Mouse (Mus musculus) cerebellum, adult 2 months (tissue): ENCODE results near the gene Tmem60.
A peak's percentile ranks its signal among the peaks of the same experiment; 100 is the strongest.

ENCODE experiments used
- CTCF ChIP-seq: fragments of 200-500 bp; IDR thresholded peaks from 2 replicates; pipeline ENCODE4 v1.5.1; 2011; ENCODE audit warnings: low read depth, mild to moderate bottlenecking, control low read depth, low read length, moderate library complexity, borderline replicate concordance; ENCODE audit not compliant: insufficient read depth
- POLR2A ChIP-seq: fragments of 200-500 bp; IDR thresholded peaks from 2 replicates; pipeline ENCODE4 v1.6.1; 2011; ENCODE audit warnings: low read length, control low read depth, borderline replicate concordance; ENCODE audit not compliant: insufficient read depth

DNA sequence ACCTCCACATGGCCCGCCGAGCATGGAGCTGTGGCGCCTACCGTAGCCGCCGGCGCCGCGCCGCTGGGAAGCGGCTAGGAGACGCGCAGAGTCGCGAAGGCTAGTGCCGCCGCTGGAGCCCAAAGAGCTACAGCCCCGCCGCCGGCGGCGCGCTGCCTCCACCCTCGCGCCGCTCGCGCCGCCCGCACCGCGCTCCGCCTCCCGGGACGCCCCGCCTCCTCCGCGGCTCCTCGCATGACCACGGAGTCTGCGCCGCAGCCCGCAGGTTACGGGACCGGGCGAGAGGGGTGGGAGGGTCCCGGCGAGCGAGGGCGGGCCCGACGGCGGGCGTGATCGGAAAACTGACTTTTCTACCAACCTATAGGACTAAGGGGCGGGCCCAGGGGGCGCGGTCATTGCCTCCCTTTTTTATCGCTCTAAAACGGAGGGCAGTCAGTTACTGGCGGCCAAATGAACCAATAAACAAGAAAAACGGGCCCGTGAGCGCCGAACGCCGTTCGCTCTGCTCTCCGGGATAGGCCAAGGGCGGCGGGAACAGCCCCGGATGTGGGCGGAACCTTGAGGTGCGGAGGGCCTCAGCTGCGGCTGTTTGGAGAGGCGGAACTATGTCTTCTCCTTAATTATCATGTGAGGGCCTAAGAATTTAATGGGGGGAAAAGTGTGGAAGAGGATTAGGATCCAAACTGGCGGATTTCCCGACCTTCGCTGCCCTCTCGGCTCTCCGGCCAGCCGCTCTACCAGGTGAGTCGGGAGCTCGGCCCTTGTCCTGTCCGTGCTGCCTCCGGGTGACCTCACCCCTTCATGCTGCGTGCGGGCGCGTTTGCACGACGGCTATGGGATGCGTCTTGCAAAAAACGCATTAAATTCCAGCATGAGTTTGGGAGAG, at the start of gene Tmem60, which contains the start of gene Phtf2:
- TF ChIP-seq CTCF (no peak), POLR2A (peak; percentile 70)
